Mouse (Mus musculus) bone marrow, adult 2 months (tissue): ENCODE measurements around the gene Fdxr.

ENCODE experiments used
- CTCF ChIP-seq: fragments of 200-500 bp; IDR thresholded peaks from 2 replicates; pipeline ENCODE4 v1.5.1; 2011; ENCODE audit warnings: low read length, control low read depth; ENCODE audit not compliant: control insufficient read depth, insufficient read depth
- POLR2A ChIP-seq: fragments of 200-500 bp; IDR thresholded peaks from 2 replicates; pipeline ENCODE4 v1.6.1; 2011; ENCODE audit warnings: low read depth, mild to moderate bottlenecking, control low read depth, low read length, borderline replicate concordance; ENCODE audit not compliant: control insufficient read depth

GRCm38 (mm10) chr11:115274178-115274577, 2.7 kb downstream of the Fdxr start:
- no peak for TF ChIP-seq CTCF
- no peak for TF ChIP-seq POLR2A
